Mouse (Mus musculus) liver, embryonic 13.5 days (tissue): ENCODE data around the gene Slc26a1. TPM values are rescaled to one million over a fixed set of nuclear protein-coding genes. Genes with fewer than 3 reads are reported as not detected.
"Not testable (repeated sequence)": the region's sequence is repeated elsewhere in the genome, so short reads cannot be mapped to it uniquely, and the experiment has no call there.

Source experiments
- ATAC-seq: fragments of 200-750 bp; cut with Nextera tagmentation; 2 replicates; pipeline ENCODE4 v1.8.0; 2017; ENCODE audit warnings: low read depth, mild to moderate bottlenecking, moderate number of reproducible peaks, moderate library complexity
- DNase-seq: peaks from one replicate; pipeline ENCODE4 v3.0.0; 2022
- H3K27ac ChIP-seq: fragments of 300-500 bp; sonication (generic); 2 replicates; pipeline ENCODE4 v1.5.1; 2015; ENCODE audit warnings: moderate library complexity, mild to moderate bottlenecking, inconsistent platforms
- H3K27me3 ChIP-seq: fragments of 300-500 bp; sonication (generic); 2 replicates; pipeline ENCODE4 v1.6.1; 2015; ENCODE audit warnings: mild to moderate bottlenecking, inconsistent platforms
- H3K36me3 ChIP-seq: fragments of 300-500 bp; sonication (generic); 2 replicates; pipeline ENCODE4 v1.6.1; 2015; ENCODE audit warnings: mild to moderate bottlenecking, inconsistent platforms
- H3K4me1 ChIP-seq: fragments of 300-500 bp; sonication (generic); replicated peaks from 2 replicates; pipeline ENCODE4 v1.6.1; 2015; ENCODE audit warnings: inconsistent platforms
- H3K4me2 ChIP-seq: fragments of 300-500 bp; sonication (generic); 2 replicates; pipeline ENCODE4 v1.6.1; 2015; ENCODE audit warnings: inconsistent platforms, mild to moderate bottlenecking, moderate library complexity
- H3K4me3 ChIP-seq: fragments of 300-500 bp; sonication (generic); replicated peaks from 2 replicates; pipeline ENCODE4 v1.5.1; 2015; ENCODE audit warnings: mild to moderate bottlenecking, inconsistent platforms
- H3K9ac ChIP-seq: fragments of 300-500 bp; sonication (generic); 2 replicates; pipeline ENCODE4 v1.6.1; 2015; ENCODE audit warnings: mild to moderate bottlenecking, inconsistent platforms
- H3K9me3 ChIP-seq: fragments of 300-500 bp; sonication (generic); replicated peaks from 2 replicates; pipeline ENCODE4 v1.6.1; 2016; ENCODE audit warnings: inconsistent platforms
- WGBS: fragments of 180-500 bp; shearing (Covaris S2); methylation state at CpG from one replicate; pipeline ENCODE4 v1.1.7; 2015; ENCODE audit not compliant: insufficient replicate concordance; 5-methylcytosine and 5-hydroxymethylcytosine counted together
- polyA plus RNA-seq: library from polyadenylated mRNA; unstranded; fragments of >200 nt; fragmentation: Nextera tagmentation; extraction: Ambion mirVana; gene quantifications from 2 replicates; pipeline ENCODE4 v1.2.1, GENCODE M21; 2015

Gene Slc26a1
- polyA plus RNA-seq, 1 experiment from 2014 or later, result 12.0 TPM

DNA sequence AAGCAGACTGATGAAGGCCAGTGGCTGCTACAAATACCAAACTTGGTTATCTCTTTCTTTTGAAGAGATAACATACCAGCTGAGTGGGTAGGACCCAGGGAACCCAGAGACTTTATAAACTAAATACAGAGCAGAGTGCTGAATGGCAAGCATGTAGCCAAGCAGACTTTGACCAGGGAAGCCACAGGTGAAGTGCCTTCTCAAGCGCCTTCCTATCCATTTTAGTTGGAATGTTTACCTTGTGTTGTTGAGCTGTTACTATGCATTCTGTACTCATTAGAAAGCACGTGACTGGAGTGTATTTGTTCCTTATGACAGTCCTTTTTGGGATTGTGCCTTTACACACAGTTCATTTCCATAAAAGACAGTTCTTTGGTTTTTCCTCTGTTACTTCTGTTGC is 31.7 kb downstream of the Slc26a1 start:
- ATAC-seq, result no peak
- WGBS, result 79% methylated on average over 2 of the region's 2 CpGs

DNA sequence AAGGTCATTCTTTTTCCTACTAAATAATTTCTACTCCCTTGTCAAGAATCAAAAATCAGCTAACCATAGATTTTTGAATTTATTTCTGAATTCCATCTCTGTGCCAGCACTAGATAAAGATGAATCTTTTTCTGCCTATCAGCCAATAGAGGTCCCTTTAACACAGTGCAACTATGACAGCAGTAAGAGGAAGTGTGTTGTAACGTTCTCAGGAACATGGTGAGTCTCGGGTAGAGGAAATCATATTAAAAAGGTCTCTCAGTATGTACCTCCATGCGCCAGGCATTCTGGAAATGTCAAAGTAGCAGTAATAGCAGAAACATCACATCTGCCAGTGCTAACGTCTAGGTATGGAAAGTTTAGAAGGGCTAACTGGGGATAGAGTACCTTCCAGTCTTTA is 39.2 kb downstream of the Slc26a1 start:
- Histone ChIP-seq H3K4me3 (no peak overlapping the region), H3K4me2 (no peak overlapping the region), H3K4me1 (peaks cover 2% of the 10 kb centered on the region; the same call in 1 of the 2 replicates), H3K9ac (no peak overlapping the region), H3K9me3 (no peaks in the 10 kb centered on the region), H3K27ac (no peak overlapping the region), H3K36me3 (no peaks in the 10 kb centered on the region), H3K27me3 (no peaks in the 10 kb centered on the region)
- DNase-seq (no peak), ATAC-seq (no peak)
- WGBS, result 41% methylated on average over 4 of the region's 4 CpGs

More for the DNA sequence above, 31.7 kb downstream of the Slc26a1 start:
- Histone ChIP-seq H3K36me3 (peaks cover 40% of the 10 kb centered on the region), H3K9me3 (no peaks in the 10 kb centered on the region), H3K4me3 (no peak overlapping the region), H3K4me1 (peaks cover 5% of the 10 kb centered on the region), H3K9ac (no peak overlapping the region), H3K4me2 (no peak overlapping the region), H3K27me3 (no peaks in the 10 kb centered on the region), H3K27ac (no peak overlapping the region)
- no peak for DNase-seq

DNA sequence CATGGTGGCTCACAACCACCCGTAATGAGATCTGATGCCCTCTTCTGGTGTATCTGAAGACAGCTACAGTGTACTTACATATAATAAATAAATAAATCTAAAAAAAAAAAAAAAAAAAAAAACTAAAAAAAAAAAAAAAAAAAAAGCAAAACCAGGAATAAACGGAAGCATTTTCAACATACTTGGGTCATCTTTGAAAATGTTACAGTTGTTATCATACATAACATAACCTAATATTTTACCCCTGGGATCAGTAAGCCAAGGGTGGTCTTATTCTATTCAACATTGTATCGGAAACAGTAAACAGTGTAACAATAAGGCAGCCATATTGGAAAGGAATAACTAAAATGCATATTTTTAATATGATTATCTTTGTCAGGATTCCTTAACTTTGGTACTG is 41.3 kb downstream of the Slc26a1 start:
- WGBS, result 66% methylated on average over 3 of the region's 3 CpGs
- DNase-seq, ATAC-seq, H3K36me3 ChIP-seq, H3K4me3 ChIP-seq, H3K9me3 ChIP-seq, H3K9ac ChIP-seq, H3K27me3 ChIP-seq, H3K4me2 ChIP-seq, H3K27ac ChIP-seq: not testable (repeated sequence)
- peaks cover 15% of the 10 kb centered on the region for H3K4me1 ChIP-seq

GRCm38 (mm10) chr5:108633676-108634075 is 41.7 kb downstream of the Slc26a1 start:
- DNase-seq (no peak), ATAC-seq (no peak)
- H3K4me2 ChIP-seq, result no peak overlapping the region
- WGBS, result 87% methylated on average over 4 of the region's 4 CpGs
- no peak overlapping the region for H3K4me3 ChIP-seq
- no peaks in the 10 kb centered on the region for H3K36me3 ChIP-seq
- H3K9me3 ChIP-seq, result no peaks in the 10 kb centered on the region
- H3K9ac ChIP-seq, result no peak overlapping the region
- no peak overlapping the region for H3K27ac ChIP-seq
- H3K4me1 ChIP-seq, result peaks cover 17% of the 10 kb centered on the region
- no peaks in the 10 kb centered on the region for H3K27me3 ChIP-seq

- WGBS, result under 1% methylated on average over 58 of the region's 58 CpGs
- H3K4me3 ChIP-seq, result peak within 1 kb of the TSS; percentile 91
- peaks cover 3% of the 10 kb centered on the region; the same call in 1 of the 2 replicates for H3K36me3 ChIP-seq
- H3K27ac ChIP-seq, result peak within 1 kb of the TSS; percentile 89
- DNase-seq (peak; percentile 89), ATAC-seq (peak; percentile 95)
- H3K9ac ChIP-seq, result peak within 1 kb of the TSS; percentile 93
- H3K4me1 ChIP-seq, result peaks cover 52% of the 10 kb centered on the region
- no peaks in the 10 kb centered on the region for H3K27me3 ChIP-seq
- peak within 1 kb of the TSS; percentile 80 for H3K4me2 ChIP-seq
- H3K9me3 ChIP-seq, result no peaks in the 10 kb centered on the region
These were observed 45.5 kb downstream of the Slc26a1 start, which contains the start of the genes Gak and Tmem175 for GRCm38 (mm10) chr5:108629634-108630483. TSS of gene Gak (minus strand) at chr5:108629755. TSS of gene Tmem175 (plus strand) at chr5:108629770.

DNA sequence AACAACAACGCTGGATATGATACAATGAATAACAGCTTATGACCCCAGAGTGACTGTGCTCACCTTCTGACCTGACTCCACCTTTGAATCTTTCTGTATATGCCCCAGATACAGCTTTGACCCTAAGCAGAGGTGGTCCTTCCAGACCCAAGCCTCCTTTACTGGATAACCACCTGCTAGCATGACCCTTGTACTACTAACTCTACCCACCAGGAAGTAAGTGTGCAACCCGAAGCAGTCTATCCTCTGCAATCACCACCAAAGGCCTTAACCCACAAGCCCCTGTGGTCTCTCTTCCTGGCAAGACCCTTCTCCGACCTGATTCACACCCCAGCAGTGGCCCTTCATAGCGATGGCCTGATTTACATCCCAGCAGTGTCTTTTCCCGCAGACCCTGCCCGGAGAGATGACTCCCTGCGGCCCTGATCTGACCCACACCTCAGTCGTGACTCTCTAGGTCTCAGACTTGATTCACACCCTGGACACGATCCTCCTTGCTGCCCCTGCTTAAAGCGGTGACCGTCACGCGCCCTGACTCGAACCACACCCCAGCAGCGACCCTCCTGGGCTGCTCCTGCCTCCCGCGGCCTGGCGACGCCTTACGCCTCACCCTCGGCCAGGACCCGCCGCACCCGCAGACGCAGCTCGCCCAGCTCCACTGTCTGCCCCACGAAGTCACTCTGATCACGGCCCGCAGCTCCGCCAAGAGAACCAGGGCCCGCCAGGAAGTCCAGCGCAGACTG is 46.3 kb downstream of the Slc26a1 start:
- H3K27ac ChIP-seq, result peak overlapping the region; percentile 89
- peak overlapping the region; percentile 91 for H3K4me3 ChIP-seq
- peak overlapping the region; percentile 93 for H3K9ac ChIP-seq
- ATAC-seq (peak; percentile 84), DNase-seq (peak; percentile 20)
- no peaks in the 10 kb centered on the region for H3K9me3 ChIP-seq
- WGBS, result 1% methylated on average over 32 of the region's 32 CpGs
- H3K27me3 ChIP-seq, result no peaks in the 10 kb centered on the region
- H3K4me2 ChIP-seq, result peak overlapping the region; percentile 80
- peaks cover 52% of the 10 kb centered on the region for H3K4me1 ChIP-seq
- peaks cover 10% of the 10 kb centered on the region for H3K36me3 ChIP-seq

- H3K4me1 ChIP-seq, result peaks cover 50% of the 10 kb centered on the region
- peak overlapping the region; percentile 9 for H3K4me2 ChIP-seq
- DNase-seq (peak; percentile 15), ATAC-seq (no peak)
- 36% methylated on average over 4 of the region's 4 CpGs for WGBS
- no peak overlapping the region for H3K27ac ChIP-seq
- H3K4me3 ChIP-seq, result no peak overlapping the region
- no peaks in the 10 kb centered on the region for H3K27me3 ChIP-seq
- H3K9me3 ChIP-seq, result no peaks in the 10 kb centered on the region
- H3K9ac ChIP-seq, result no peak overlapping the region
- H3K36me3 ChIP-seq, result peaks cover 38% of the 10 kb centered on the region
These were observed 49.2 kb downstream of the Slc26a1 start for GRCm38 (mm10) chr5:108626050-108626660.

DNA sequence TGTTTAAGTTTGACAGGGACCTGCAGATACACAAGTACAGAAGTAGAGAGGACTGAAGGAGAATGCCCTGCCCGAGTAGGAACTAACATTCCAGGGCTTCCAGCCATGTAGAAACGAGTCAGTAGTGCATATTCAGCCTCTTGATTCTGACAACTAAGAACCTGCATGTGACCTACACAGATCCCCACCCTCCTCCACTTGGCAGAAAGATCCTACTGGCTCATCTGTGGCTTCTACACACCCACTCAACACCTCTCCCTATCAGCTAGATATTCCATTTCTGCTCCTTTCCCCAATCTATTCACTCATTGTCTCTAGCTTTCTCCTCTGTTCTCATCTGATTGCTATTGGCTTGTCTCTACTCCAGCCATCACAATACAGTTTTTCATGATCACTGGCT is 53.5 kb downstream of the Slc26a1 start:
- ATAC-seq (no peak; the same call in 1 of the 2 replicates), DNase-seq (no peak)
- 64% methylated on average over 2 of the region's 2 CpGs for WGBS
- Histone ChIP-seq H3K27ac (no peak overlapping the region), H3K27me3 (no peaks in the 10 kb centered on the region), H3K9ac (no peak overlapping the region), H3K4me1 (peaks cover 17% of the 10 kb centered on the region), H3K9me3 (no peaks in the 10 kb centered on the region), H3K4me2 (no peak overlapping the region), H3K36me3 (peaks cover 74% of the 10 kb centered on the region), H3K4me3 (no peak overlapping the region)

Other genes starting within 250 kb of the Slc26a1 start
- 328 and 358 TPM in 2 replicates for gene Atp5k, start 241.1 kb downstream of the Slc26a1 start, polyA plus RNA-seq
- 0.07 and 0.15 TPM in 2 replicates for gene Mfsd7a, start 226.7 kb downstream of the Slc26a1 start, polyA plus RNA-seq
- 5.7 and 7.8 TPM in 2 replicates for gene Pcgf3, start 214.3 kb downstream of the Slc26a1 start, polyA plus RNA-seq
- 0.06 and 0.09 TPM in 2 replicates for gene Cplx1, start 125.5 kb downstream of the Slc26a1 start, polyA plus RNA-seq
- gene Gak, start 45.8 kb downstream of the Slc26a1 start, polyA plus RNA-seq, result 23.1 and 33.3 TPM in 2 replicates
- gene Tmem175, start 45.8 kb downstream of the Slc26a1 start, polyA plus RNA-seq, result 12.9 and 13.9 TPM in 2 replicates
- 3.4 and 3.8 TPM in 2 replicates for gene Idua, start 15.2 kb downstream of the Slc26a1 start, polyA plus RNA-seq
- gene Dgkq, start 5.9 kb downstream of the Slc26a1 start, polyA plus RNA-seq, result 2.9 and 3.6 TPM in 2 replicates
- gene Fgfrl1, start 16.8 kb upstream of the Slc26a1 start, polyA plus RNA-seq, result 7.5 and 8.8 TPM in 2 replicates
- 4.1 and 4.7 TPM in 2 replicates for gene Rnf212, start 99.4 kb upstream of the Slc26a1 start, polyA plus RNA-seq
- not detected in 2 replicates for gene Tmed11, start 119.8 kb upstream of the Slc26a1 start, polyA plus RNA-seq
- gene Vmn2r8, start 133.3 kb upstream of the Slc26a1 start, polyA plus RNA-seq, result not detected in 2 replicates
- not detected in 2 replicates for gene Vmn2r9, start 177.0 kb upstream of the Slc26a1 start, polyA plus RNA-seq